Mouse (Mus musculus) retina, embryonic 14.5 days (tissue): Measurements from ENCODE around the gene AC129217.1.

Experiments
- DNase-seq: peaks from one replicate; pipeline ENCODE4 v3.0.0-alpha.2; 2015; ENCODE audit warnings: low spot score

Gene AC129217.1

GRCm38 (mm10) chr19:8829660-8830059, at the start of gene AC129217.1:
AC129217.1 (plus strand) TSS chr19:8829773.
- DNase-seq = no peak

DNA sequence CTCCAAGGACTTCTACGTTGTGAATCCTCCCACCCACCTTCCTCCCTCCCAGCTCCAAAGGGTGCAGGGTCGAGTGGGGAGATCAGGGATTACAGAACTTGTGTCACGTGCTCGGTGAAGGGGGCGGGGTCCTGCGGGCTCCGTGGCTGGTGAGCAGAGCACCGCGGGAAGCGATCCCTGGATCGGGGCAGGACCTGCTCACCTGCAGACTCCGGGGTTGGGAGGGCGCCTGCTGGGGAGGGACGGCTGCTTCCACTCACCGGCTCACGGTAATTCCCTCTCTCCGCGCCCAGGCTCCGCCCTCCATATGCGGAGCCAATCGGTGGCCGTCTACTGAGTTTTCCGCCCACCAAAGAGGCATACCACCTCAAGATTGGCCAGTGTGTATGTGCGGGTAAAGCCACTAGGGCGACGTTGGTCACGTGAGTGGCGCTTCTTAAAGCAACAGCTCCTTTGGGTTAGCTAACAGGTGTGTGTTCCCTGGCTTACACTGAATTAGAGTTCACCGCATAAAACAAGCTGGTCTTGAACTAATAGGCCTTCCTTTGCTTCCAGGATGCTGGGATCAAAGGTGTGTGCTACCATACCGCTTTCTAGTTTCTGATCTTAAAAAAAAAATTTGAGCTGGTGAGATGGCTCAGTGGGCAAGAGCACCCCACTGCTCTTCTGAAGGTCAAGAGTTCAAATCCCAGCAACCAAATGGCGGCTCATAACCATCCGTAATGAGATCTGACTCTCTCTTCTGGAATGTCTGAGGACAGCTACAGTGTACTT, 43.4 kb upstream of the AC129217.1 start, which contains the start of gene Taf6l:
Taf6l (minus strand) TSS at position 410 of the 774 bp plus-strand sequence.
- DNase-seq = peak; percentile 94

GRCm38 (mm10) chr19:8788521-8788920, 41.1 kb upstream of the AC129217.1 start:
- peak; percentile 52 for DNase-seq

DNA sequence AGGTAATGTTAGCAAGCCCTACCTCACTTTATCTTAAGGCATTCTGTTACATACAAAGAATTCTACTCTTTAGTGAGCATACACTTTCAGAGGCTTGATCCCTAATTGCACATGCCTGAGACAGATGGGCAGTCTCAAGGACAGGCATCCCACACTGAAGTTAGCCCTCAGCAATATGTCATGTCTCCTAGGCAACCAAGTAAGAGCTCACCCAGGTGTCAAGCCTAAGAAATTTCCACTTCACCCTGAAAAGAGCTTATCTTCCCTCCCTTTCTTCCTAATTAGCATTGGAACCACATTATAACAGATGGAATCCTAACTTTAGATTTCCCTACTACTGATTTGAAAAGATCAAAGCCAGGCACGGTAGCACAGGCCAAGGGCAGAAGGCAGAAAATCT, 40.4 kb upstream of the AC129217.1 start:
- no peak for DNase-seq

DNA sequence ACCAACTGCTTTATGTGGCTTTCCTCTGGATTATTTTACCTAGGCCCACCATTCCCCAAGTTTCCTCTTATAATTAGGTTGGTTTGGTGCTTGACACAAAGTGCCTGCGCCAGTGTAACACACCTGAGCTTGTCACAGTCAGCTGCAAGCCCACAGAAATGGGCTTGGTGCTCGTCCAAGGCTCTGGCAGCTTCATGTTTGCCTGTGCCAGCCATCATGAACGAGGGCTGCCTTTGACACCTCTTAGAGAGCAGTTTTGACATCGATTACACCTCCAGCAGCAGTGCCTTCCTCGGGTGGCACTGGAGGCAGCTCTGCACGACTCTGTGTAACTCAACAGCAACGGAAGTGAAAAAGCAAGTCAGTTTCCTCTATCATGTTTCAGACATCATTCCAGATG, 39.4 kb upstream of the AC129217.1 start:
- DNase-seq = no peak

DNA sequence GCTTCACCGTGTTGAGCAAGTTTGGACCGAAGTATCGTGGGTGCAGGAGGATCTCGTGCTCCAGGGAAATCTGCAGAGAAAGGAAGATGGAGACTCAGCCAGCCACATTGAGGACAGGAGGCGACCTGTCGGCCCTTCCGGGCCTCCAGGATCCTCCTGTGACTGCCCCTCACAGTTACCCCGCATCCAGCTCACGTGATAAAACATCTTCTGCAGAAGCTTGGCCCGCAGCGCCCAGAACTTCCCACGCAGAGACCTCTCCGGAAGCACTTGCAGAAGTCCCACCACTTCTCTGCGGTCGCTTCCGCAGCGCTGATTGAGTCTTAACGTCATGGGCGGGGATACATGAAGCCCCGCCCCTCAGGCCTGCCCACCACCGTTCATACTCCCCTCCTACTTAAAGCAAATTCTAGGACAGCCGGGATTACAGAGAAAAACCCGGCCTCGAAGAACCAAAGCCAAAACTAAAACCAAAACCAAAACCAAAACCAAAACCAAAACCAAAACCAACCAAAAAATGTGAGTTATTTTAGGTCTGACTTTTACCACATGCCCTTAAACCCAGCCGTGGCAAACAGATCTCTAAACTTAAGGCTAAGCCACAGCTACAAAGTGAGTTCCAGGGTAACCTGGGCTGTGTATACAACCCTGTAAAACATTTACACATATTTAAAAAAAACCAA, 31.2 kb upstream of the AC129217.1 start, which contains the start of gene Polr2g:
Polr2g (minus strand) TSS at position 314 of the 683 bp plus-strand sequence.
- peak; percentile 94 for DNase-seq

- no peak for DNase-seq
These were observed 30.6 kb upstream of the AC129217.1 start for GRCm38 (mm10) chr19:8798947-8799315.

DNA sequence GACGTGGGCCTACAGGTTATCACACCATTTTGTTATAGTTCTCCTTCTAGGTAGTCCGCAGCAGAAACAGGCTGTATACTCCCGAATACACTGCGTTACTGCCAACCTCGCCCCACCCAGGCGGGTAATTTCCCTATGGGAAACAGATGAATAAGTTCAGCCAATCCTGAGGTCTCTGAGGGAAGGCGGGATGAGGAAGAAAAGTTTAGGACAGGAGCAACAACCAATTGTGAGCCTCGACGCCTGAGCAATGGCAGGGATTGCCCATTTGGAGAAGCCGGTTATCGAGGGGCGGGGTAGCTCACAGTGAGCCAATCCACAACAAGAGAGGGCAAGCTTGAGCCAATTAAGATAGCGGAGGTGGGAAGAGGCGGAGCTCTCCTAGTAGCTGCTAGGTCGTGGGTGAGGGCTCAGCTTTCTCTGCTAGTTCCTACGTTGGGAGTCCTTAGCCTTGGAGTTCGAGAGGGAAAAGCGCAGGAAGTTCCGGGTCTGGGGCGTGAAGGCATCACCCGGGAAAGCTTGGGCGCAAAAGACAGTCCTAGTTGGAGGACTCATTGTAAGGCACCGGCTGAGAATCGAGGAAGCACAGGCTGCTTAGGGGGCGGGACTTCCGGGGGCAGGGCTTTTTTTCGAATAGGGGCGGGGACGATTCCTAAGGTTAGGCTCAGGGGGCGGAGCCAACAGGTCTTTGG, 27.3 kb upstream of the AC129217.1 start, which contains the start of gene Zbtb3:
Zbtb3 (plus strand) TSS at position 426 of the 692 bp plus-strand sequence.
- peak; percentile 97 for DNase-seq

DNA sequence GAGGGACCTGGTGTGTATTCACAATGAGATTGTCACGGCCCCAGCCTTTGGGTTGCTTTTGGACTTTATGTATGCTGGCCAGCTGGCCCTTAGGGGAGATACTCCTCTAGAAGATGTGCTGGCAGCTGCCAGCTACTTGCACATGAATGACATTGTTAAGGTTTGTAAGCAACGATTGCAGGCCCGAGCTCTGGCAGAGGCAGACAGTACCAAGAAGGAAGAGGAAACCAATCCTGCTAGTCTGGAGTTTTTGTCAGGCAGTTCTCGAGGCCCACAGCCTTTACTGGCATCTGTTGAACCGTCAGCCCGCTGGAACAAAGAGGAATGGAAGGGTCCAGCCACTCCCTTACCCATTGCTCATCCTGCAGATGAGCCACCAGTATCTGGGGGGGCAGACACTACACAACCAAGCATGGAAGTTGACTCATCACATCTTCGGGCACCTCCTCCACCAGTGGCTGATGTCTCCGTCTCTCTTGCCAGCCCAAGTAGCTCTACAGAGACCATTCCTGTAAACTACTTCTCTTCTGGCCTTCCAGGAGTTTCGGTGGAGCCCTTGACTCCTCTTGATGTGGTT, 26.3 kb upstream of the AC129217.1 start:
- no peak for DNase-seq

GRCm38 (mm10) chr19:8803879-8804660, 25.5 kb upstream of the AC129217.1 start:
- no peak for DNase-seq

GRCm38 (mm10) chr19:8806810-8807209, 22.8 kb upstream of the AC129217.1 start:
- DNase-seq = no peak

- peak; percentile 46 for DNase-seq
These were observed 13.8 kb upstream of the AC129217.1 start for GRCm38 (mm10) chr19:8815812-8816211.

GRCm38 (mm10) chr19:8817001-8817400, 12.6 kb upstream of the AC129217.1 start:
- DNase-seq = no peak

- DNase-seq = no peak
These were observed 11.2 kb upstream of the AC129217.1 start for GRCm38 (mm10) chr19:8818301-8818798.

- DNase-seq = peak; percentile 100
These were observed 10.6 kb upstream of the AC129217.1 start, which contains the start of gene Ttc9c for GRCm38 (mm10) chr19:8818801-8819595. Ttc9c (minus strand) TSS chr19:8819333.

DNA sequence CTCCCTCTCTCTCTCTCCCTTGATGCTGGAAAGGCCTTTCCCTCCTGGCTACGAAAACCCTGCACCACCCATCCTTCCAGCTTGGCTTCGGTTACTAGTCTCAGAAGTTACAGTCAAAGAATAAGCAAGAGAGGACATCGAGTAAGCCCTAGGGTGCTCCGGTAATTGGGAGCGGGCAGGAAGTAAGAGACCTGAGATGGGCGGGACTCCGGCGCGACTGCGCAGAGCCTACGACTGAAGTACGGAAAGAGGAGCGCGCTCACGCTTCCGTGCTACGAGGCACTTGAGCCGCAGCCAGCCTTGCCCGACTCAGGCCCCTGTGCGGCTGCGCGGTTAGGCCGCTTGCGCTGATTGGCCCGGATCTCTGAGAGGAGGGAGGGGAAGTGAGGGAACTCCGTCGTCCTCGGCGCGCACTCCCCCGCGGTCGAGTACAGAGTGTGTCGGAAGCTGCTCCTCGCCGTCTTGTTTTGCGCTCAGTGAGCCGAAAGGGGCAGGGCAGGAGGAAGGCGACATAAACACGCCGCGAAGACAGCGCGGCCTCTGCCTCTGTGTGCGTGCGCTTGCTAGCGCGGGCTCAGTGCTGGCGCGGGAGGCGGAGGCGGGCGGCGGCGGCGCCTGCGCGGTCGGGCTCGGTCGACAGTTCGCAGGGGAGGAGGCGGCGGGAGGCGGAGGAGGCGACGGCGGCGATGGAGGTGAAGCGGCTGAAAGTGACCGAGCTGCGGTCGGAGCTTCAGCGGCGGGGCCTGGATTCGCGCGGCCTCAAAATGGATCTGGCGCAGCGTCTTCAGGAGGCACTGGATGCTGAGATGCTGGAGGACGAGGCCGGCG, 9.8 kb upstream of the AC129217.1 start, which contains the start of gene Hnrnpul2:
Hnrnpul2 (plus strand) TSS at position 415 of the 828 bp plus-strand sequence.
- DNase-seq = peak; percentile 98

DNA sequence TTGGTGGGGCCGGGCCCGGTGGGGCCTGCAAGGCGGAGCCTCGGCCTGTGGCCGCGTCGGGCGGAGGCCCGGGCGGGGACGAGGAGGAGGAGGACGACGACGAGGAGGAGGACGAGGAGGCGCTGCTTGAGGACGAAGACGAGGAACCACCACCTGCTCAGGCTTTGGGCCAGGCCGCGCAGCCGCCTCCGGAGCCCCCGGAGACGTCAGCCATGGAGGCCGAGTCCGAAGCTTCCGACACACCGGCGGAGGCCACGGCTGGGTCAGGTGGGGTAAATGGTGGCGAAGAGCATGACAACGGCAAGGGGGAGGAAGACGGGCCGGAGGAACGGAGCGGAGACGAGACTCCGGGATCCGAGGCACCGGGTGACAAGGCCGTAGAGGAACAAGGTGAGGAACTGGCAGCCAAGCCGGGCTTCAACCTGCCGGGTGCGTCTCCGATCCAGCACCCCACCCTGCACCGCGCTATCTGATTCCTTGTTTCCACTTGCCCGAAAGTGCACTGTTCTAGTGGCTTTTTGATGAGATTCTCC, 9.1 kb upstream of the AC129217.1 start:
- no peak for DNase-seq

DNA sequence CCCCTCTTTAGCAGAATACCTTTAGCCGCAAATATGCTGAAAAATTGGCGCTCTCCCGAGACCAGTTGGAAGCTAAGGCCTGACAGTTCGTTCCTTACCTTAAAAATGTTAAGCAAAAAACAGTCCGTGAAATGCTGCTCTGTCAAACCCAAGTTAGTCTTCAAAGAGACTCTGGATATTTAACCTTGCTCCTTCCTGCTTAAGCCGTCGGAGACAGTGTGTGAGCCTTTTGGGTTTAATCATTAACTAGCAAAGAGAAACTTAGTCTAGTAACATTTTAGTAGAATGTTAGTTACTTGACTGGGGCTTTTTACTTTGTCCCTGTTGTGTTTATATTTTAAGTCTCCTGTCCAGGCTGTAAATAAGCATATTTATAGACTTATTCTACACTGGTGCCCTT, 8.4 kb upstream of the AC129217.1 start:
- no peak for DNase-seq

GRCm38 (mm10) chr19:8822696-8823095, 6.9 kb upstream of the AC129217.1 start:
- no peak for DNase-seq
